Mouse (Mus musculus) activated CD4-positive, CD25-positive, alpha-beta regulatory T cell, adult 9 weeks (primary cell): ENCODE measurements around the gene Mrpl1. TPM values are rescaled to one million over a fixed set of nuclear protein-coding genes. Genes with fewer than 3 reads are reported as not detected.

Source experiments
- polyA plus RNA-seq: library from polyadenylated mRNA; unstranded; fragments of 100-300 nt; shearing (Covaris generic); gene quantifications from one replicate; pipeline ENCODE4 v1.2.1, GENCODE M21; 2017

The Mrpl1 gene
- polyA plus RNA-seq: 22.7 TPM

GRCm38 (mm10) chr5:96209459-96209858 lies at the start of gene Mrpl1:
Mrpl1 (plus strand) TSS chr5:96209493.

GRCm38 (mm10) chr5:96164021-96164411 lies 45.3 kb upstream of the Mrpl1 start, which contains the start of gene Cnot6l:
Cnot6l (minus strand) TSS chr5:96164171.

Other genes starting within 250 kb of the Mrpl1 start
- 74.3 TPM for gene Cnot6l, start 45.3 kb upstream of the Mrpl1 start, polyA plus RNA-seq
- gene Fras1, start 164.5 kb downstream of the Mrpl1 start, polyA plus RNA-seq: not detected